Mouse (Mus musculus): ENCODE data around the gene Aff1.

Gene Aff1

DNA sequence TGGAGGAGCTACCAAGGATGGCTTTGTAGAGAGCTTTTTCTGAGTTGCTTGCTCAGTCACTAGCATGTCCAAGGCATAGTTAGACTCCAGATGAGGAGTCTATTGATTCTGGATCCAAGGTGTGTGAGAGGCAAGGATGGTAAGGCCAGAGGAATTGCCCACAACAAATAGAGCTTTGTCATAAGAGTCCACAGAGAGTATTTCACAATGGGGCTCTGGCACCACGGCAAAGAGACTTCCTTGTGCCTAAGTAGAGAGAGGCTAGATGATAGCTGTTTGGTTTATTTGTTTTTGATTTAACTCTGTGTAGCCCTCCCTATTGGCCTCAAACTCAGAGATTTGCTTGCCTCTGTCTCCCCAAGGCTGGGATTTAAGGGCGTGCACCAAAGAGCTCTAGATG, 54.9 kb downstream of the Aff1 start:
- no peak for DNase-seq (ENCODE audit: extremely low spot score, low spot score)

GRCm38 (mm10) chr5:103748343-103748742, 56.2 kb downstream of the Aff1 start:
- DNase-seq (ENCODE audit: extremely low spot score, low spot score) = no peak

DNA sequence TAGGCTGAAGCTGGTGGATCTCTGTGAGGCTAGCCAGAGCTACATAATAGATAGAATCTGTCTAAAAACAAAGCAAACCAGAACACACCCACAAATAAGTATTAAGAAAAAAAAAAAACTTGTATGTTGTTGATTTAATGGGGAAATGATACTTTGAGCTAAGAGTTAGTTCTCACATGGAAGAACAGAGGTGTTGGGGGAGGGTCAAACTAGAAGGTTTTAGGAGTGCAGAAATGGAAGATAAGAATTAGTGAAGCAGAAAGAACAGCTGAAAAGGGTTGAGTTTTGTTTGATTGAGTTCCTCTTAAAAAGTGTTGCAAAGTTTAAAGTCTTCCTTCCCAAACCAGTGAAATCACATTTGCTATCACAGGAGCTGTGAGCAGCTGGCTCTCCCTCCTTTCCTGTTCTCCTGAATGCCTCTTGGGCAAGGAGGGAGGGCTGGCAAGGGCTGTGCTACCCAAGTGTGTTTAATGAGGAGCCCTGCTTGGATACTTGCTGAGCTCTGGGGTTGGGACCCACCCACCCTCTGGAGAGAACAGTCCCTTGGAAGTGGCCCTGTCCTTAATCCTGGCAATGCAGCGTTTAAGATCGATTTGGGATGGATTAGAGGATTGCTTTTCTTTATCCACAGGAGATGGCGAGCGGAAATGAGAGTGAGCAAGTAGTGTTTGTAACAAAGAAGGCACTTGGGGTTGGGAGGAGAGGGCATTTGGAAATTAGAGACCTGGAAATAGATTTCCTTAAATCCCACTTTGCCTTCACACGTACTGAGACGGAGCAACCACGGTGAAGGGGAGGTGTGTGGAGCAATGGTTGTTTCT, 57.5 kb downstream of the Aff1 start:
- DNase-seq (ENCODE audit: extremely low spot score, low spot score) = no peak

- DNase-seq (ENCODE audit: extremely low spot score, low spot score) = peak; percentile 62
These were observed 60.7 kb downstream of the Aff1 start for GRCm38 (mm10) chr5:103752665-103753510.

DNA sequence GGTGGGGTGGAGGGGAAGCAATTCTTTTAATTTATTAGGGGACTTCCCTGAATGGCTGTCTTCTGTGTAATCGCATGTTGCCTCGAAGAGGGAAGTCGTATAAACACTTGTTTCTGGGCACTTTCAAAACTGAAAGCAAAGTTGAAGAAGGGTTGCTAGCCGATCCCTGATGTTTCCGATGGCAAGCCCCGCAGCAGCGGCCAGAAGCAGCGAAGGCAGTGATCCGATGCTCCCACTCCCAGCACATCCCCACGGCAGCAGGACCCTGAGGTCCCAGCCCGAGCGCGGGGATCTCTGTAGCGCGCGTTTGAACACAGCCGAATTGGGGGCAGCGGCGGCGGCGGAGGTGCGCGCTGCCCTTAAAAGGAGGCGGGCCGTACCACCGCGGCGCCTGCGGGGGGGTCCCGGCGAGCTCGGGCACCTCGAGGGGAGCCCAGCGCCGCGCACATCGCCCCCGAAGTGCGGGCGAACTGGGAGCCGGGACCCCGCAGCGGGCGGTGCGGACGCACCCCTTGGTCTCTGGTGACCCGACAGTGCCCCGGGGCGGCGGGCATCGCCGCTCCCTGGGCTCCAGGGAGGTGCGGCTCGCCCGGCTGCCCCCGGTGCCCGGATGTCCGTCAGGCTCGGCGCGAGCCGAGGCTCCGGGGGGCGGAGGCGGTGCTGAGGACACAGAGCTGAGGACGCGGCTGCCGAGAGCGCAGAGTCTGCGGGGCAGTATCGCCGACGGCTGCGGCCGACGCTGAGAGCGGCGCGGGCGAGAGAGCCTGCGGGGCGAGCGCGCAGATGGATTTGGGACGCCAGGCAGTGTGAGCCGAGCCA, 61.5 kb downstream of the Aff1 start:
- DNase-seq (ENCODE audit: extremely low spot score, low spot score) = peak; percentile 90

GRCm38 (mm10) chr5:103754330-103755134, 62.4 kb downstream of the Aff1 start:
- peak; percentile 53 for DNase-seq (ENCODE audit: extremely low spot score, low spot score)

- DNase-seq (ENCODE audit: extremely low spot score, low spot score) = no peak
These were observed 62.9 kb downstream of the Aff1 start for GRCm38 (mm10) chr5:103755135-103755487.

- no peak for DNase-seq (ENCODE audit: extremely low spot score, low spot score)
These were observed 64.1 kb downstream of the Aff1 start for GRCm38 (mm10) chr5:103756231-103756714.

DNA sequence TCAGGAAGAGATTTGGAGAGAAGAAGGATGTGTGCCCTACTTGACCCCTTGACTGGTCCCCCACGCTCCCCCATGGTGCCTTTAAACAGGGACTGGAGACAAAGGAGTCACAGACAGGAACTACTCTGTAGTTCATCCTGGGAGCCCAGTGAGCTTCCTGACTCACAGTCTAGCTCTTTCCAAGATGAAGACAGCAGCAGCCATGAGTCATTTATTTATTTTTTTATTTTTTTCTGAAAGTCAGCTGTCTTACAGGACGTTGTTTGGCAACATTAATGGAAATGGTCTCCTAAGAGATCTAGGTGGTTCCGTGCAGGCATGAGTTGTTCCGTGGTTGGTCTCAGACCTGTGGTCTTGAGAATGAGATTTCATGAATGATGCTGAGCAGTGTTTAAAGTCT, 66.3 kb downstream of the Aff1 start:
- DNase-seq (ENCODE audit: extremely low spot score, low spot score) = no peak

DNA sequence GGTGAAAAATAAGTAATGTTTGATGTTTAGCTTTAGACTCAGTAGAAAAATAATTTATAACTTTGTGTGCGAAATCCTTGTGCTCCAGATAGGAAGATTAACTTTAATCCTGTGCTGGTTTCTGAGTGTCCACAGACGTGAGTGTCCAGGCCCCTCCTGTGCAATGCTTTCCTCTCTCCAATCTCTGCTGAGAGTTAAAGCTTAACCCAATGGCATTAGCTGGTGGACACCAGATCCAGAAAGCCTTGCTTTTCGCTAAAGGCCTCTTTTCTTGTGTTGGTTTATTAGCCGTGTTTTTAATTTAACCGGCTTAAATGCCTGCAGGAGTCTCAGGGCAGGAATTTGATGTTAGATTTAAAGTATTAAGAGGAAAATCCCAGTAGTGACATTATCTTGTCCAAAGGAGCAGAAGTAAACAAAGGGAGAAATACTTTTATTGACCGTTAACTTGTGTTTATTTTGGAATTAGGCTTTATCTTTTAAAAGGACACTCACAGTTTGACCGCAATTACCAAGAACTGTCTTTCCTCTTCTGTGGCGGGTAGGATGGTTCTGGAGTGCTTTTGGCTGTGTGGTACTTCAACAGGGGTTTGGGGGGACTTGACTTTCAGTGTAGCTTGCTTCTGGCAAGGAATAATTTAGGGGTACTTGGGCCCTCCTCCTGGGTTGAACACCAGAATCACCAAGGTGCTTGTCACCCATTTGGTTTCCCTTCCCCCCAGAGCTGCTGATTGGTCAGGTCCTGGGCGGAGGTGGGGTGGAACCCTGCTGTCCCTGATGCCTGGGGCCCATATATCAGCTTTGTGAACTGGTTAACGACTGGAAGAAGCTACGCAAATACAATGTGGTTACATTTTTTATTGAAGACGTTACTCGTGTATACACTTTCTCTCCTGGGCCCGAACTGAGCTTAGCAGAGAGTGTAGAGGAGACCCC, 67.6 kb downstream of the Aff1 start:
- DNase-seq (ENCODE audit: extremely low spot score, low spot score) = peak; percentile 45

- DNase-seq (ENCODE audit: extremely low spot score, low spot score) = peak; percentile 44
These were observed 68.4 kb downstream of the Aff1 start for GRCm38 (mm10) chr5:103760425-103761131.

DNA sequence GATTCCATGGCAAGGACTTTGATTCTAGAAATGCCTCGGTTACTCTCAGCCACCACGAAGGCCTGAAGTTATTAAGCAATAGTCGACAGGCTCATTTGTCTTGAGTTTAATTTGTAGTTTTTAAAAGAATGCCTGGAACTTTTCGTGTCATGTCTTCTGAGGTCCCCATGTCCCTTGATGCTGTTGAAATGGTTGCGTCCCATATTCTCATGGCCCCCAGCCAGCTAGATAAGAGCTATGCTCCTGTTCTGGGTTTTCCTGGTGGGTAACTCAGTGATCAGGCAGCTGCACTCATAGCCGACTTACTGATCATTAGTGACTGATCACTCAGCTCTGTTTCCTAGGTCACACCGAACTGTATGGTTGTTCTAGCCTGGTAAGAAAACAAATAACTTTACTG, 69.6 kb downstream of the Aff1 start:
- DNase-seq (ENCODE audit: extremely low spot score, low spot score) = no peak

GRCm38 (mm10) chr5:103762850-103763254, 70.7 kb downstream of the Aff1 start:
- no peak for DNase-seq (ENCODE audit: extremely low spot score, low spot score)

DNA sequence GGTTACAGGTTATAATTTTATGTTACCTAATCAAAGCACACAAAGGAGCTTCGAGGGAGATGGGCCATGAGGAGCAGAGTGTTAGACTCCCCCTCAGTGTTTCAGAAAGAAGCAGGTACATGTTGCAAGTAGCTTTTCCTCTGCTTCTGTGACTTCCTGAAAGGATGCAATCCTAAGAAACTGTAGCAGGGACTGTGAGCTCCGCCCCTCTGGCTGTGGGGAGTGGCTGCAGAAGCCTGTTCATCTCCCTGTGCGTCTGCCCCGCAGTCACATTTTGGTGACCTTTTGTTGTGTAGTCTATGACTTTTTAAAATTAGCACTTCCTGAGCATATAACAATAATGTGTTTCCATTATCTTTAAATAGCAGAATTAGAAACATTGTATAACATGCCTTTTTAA, 73.2 kb downstream of the Aff1 start:
- DNase-seq (ENCODE audit: extremely low spot score, low spot score) = no peak

DNA sequence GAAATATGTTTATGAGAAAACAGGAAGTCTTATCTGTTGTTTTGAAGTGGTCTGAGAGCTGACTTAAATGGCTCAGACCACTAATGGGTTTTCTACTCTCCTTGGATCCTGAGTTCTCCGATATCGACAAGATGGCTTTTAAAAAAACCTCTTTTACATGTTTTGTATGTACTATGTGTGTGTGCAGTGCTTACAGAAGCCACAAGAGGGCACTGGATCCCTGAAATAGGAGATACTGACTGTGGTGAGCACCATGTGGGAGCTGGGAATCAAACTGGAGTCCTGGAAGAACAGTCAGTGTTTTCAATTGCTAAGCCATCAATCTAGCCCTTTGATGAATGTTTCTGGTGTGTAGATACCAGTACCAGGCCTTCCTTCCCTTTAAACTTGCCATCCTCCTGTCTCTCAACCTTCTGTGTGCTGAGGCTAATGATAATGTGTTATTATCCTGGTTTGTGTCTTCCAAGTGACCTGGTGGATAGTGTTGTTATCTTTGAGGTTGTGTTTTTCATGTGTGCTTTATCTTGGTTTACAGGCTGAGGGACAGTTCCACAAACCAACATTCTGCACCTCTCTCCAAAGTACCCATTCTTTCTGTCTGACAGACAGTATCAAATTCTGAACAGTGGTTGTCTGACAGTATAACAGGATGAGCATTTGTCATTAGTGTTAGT, 73.7 kb downstream of the Aff1 start:
- DNase-seq (ENCODE audit: extremely low spot score, low spot score) = no peak

GRCm38 (mm10) chr5:103766432-103766815, 74.2 kb downstream of the Aff1 start:
- no peak for DNase-seq (ENCODE audit: extremely low spot score, low spot score)

DNA sequence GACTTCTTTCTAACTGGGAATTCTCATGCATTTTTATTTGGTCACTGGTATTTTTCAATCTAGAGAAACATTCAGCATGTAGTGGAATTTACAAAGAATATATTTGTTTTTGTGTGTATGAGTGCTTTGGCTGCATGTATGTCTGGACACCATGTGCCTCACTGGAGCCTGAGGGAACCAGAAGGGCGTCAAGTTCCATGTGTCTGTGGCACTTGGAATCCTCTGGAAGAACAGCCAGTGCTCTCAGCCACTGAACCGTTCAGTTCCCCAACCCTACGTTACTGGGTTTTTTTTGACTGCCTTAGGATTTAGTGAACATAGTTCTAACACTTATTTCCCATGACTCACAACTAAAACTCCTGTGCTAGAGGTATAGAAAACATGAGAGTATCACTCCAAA, 76.8 kb downstream of the Aff1 start:
- DNase-seq (ENCODE audit: extremely low spot score, low spot score) = no peak

DNA sequence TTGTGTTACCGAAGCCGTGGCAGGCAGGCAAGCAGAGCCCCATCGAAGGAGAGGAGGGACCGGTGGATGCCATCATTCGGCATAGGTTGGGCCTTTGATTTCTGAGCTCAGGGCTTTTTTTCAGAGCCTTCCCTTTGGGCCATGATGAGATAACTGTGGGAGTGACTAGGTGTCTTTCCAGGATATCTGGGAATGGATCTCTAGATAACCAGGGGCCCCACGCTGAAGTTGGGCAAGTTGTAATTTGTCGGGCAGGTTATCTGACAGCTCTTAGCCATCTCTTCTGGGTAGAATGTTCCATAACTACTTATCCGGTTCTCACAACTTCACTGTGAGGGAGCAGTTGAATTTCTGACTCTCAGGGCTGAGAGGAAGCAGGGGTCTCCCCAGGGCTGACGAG, 77.5 kb downstream of the Aff1 start:
- DNase-seq (ENCODE audit: extremely low spot score, low spot score) = no peak
